Mouse (Mus musculus) thymus, postnatal 25 days (tissue): ENCODE measurements at regions not wholly inside any gene's neighbourhood (a gene's known extent, or its start where the extent isn't known, plus 50 kb on each side); places are given as distances from the start of the nearest gene placed in this dataset.
A peak's percentile ranks its signal among the peaks of the same experiment; 100 is the strongest.

ENCODE experiments used
- DNase-seq: peaks from one replicate; pipeline ENCODE4 v3.0.0; 2022

DNA sequence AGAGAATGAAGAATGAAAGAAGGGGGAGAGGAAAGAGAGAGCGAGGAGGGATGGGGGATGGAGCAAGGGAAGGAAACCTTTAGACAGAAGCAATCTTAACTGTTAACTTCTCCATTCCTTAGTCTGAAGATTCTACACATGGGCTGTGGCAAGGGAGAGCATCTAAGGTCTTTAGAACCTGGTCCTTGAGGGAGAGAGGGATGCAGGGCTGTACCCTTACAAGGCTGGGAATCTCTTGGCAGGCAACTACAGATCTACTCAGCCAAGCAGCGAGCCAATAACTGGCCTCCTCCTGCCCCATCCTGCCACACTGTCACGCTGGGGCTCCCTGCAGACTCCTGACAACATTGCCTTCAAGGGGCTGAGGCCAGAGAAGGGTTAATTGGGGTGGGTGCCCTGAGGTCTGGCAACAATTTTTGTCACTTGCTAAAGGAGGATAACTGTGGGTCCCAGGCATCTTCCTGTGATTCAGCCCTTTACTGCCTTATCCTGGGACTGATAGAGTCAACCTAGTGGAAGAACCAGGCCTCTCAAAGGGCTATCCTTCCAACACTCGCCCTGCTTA lies 205.7 kb downstream of the Rpap3 start:
- no peak for DNase-seq

DNA sequence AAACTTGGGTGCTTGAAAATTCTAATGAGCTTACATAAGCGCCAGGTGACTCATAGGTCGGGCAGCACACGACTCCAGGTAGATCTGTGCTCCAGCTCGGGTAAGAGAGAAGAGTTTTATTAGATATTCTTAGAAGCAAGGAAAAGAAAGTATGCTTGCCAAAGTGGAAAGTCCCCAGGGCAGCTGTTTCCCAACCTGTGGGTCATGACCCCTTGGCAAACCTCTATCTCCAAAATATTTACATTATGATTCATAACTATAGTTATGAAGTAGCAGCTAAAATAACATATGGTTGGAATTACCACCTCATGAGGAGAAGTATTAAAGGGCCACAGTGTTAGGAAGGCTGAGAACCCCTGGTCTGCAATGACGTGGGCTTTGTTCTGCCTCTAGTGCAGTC lies 206.4 kb downstream of the Rpap3 start:
- no peak for DNase-seq

GRCm38 (mm10) chr15:97498375-97498774 lies 207.2 kb downstream of the Rpap3 start:
- DNase-seq, result peak; percentile 71

- no peak for DNase-seq
Measured at GRCm38 (mm10) chr15:97496026-97496425, 209.6 kb downstream of the Rpap3 start.

DNA sequence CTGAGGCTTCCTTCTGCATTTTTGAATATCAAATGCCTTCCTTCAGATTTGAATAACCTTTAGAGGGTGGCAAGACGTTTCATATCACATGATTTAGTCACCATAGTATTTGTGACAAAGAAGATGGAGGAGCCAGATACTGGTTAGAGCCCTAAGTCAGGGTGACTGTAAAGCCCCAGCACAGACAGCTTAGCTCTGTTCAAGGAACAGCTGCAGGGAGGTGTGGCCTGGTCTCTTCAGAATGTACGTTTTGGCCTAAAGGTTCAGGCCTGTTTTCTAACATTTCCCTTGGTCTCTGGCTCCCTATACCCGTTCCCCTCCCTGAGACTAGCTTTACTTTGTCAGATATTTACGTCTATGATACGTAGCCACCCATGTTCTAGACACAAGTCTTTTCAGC lies 212.3 kb downstream of the Rpap3 start:
- DNase-seq, result no peak

DNA sequence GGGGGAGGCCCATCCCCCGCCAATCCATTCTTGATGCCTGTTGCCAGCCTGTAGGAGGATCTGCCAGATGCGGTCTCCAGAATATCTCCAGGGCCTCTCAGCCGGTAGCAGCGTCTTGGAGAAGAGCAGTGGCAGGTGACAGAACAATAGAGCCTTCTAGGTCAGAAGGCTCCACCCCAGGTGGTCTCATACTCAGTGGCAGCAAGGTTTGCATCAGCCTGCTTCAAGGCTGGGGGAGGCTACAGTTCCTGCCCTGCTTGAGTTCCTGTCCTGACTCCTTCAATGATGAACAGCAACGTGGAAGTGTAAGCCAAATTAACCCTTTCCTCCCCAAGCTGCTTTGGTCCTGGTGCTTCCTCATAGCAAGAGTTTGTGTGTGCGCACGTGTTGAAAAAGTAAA lies 213.8 kb downstream of the Rpap3 start:
- DNase-seq, result no peak

DNA sequence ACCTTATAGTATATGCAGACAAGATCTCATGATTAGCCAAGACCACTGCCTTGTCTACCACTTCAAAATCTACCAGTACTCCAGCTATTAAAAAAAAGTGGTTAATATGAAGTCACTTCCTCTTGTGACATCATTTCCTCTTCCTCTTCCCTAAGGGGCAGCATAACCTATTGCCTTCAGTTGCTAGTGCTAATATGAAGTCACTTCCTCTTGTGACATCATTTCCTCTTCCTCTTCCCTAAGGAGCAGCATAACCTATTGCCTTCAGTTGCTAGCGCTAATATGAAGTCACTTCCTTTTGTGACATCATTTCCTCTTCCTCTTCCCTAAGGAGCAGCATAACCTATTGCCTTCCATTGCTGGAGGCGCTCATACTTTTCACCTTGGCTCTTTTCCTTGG lies 218.2 kb downstream of the Rpap3 start:
- DNase-seq, result no peak

DNA sequence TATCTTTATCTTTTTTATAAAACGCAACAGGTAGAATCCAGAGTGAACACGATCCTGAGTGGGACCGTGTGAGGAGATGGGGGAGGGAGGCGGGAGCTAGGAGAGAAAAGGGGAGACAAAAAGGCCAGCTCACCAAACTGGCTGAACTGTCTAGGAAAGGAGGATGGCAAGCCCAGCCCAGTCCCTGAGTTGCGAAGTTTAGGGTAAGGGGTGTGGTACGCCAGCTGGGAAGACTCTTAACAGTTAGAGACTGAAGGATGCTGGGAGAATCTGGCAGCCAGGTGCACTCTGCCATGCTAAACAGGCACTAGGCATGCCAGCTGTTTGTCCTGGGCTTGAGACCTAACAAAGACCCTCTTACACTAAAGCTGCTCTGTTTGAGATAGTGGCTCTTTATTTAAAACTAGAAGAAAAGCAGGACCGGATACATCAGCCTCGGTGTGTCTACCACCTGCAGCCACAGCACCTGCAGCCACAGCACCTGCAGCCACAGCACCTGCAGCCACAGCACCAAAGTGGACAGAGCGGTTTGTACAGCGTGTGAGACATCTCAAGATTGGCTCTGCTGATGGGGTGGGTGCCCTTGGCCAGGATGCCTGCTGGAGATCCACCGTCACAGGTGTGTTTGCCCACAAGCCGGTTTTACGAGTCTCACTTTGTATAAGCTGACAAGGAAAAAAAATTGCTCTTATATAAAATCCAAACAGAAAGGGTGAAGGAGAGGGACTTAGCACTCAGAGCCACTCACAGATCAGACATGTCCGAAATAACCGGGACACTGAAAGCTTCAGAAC lies 225.1 kb upstream of the Amigo2 start:
- DNase-seq, result peak; percentile 29

DNA sequence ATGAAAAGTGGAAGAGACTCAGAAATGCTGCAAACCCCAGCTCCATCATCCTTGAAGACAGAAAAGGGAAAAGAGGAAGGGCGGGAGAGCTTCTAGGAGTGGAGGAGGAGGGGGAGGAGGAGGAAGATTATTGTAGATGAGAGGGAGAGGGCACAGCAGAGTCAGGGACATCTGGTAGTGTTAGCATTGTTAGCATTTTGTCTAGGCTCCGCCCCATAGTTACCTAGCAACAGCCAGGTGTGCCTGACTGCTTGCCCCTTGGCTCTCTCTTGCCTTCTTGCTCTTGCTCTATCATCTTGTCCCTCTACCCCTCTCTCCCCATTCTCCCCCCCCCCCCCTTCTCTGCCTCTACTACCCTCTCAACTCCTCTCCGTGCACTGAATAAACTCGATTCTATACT lies 224.4 kb upstream of the Amigo2 start:
- no peak for DNase-seq

GRCm38 (mm10) chr15:97469684-97470344 lies 222.7 kb upstream of the Amigo2 start:
- DNase-seq, result peak; percentile 41

DNA sequence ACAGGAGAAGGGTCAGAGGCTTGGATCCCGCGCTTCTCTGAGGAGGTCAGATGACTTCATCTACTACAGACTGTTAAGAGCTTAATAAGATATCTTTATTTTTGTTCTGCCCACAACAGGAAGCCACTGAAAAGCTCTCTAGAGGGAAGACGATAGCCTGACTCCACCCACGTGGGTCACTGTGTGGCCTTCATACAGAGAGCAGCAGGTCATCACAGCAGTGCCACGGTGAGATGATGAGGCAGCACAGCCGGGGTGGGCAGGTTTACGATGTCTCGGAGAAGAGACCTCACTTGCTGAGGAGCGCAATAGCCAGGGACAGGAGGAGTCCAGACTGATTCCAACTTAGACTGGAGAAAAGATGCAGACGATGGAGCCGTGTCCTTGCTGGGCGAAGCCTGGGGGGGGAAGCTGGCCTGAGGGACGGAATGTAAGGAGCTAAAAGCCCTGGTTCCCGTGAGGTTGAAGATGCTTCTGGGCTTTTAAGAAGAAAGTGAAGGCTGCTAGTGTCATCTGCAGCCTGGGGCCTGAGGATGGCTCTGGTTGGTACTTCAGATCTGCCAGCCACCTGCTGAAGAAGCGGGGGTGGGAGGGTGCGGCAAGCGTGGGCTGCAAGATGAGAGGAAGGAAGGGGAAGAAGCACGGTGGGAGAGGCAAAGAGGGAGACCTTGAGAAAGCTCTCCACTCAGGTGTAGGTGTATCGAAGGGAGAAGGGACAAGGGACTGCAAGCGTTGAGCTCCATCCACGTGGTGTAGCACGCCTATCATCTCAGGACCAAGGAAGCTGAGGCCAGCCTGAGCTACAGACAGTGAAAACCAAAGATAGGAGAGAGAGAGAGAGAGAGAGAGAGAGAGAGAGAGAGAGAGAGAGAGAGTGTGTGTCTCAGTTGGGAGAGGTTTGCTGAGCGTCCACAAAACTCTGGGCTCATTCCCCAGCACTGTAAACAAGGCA lies 221.9 kb upstream of the Amigo2 start:
- peak; percentile 79 for DNase-seq

DNA sequence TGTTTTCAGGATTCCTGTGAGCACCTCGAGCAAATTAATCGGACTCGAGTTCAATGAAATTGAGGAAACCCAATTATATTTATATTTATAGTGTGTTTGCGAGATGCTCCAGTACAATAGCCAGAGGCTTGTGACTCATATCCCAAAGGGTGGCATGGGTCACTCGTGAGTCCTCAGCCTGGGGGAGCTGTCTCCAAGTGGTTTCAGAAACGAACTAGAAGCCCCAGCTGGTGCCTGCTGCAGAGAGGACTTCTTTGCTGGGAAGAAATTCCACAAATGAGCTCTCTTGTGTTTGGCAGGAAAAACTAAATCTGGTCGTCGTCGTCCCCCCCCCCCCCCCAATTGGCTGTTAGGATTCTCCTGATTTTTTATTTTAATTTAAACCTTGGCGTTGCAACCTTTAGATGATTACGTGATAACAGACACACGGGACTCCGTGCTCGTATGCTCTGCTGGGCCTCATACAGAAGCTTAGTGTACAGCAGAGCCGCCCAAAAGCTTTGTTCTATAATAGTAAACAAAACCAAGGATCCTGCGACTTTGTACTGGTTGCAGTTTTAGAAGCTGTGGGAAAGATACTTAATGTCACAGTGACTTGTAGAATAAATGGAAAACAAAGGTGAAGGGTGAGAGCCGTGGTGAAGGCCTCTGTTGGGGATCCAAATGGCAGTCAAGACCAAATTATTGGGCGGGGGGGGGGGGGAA lies 220.8 kb upstream of the Amigo2 start:
- DNase-seq, result no peak

GRCm38 (mm10) chr15:97466906-97467465 lies 219.9 kb upstream of the Amigo2 start:
- DNase-seq, result no peak

DNA sequence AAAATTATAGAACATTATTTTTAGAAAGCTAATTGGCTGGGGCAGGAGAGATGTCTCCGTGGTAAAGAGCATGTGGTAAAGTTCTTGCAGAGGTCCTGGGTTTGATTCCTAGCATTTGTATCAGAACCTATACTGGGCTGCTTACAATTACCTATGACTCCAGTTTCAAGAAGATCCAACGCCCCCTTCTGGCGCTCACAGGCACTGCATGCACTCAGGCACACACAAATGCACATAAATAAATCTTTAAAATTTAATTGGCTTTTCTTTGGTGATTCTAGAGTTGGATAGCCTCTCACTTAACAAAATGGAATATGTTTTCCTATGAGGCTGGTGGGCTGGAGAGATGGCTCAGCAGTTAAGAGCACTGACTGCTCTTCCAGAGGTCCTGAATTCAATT lies 219.0 kb upstream of the Amigo2 start:
- peak; percentile 35 for DNase-seq

- peak; percentile 44 for DNase-seq
Measured at GRCm38 (mm10) chr15:97465366-97465765, 218.3 kb upstream of the Amigo2 start.

- DNase-seq, result no peak
Measured at GRCm38 (mm10) chr15:97464737-97465136, 217.7 kb upstream of the Amigo2 start.

GRCm38 (mm10) chr15:97462587-97462986 lies 215.5 kb upstream of the Amigo2 start:
- no peak for DNase-seq

- DNase-seq, result no peak
Measured at GRCm38 (mm10) chr15:97462006-97462405, 214.9 kb upstream of the Amigo2 start.

DNA sequence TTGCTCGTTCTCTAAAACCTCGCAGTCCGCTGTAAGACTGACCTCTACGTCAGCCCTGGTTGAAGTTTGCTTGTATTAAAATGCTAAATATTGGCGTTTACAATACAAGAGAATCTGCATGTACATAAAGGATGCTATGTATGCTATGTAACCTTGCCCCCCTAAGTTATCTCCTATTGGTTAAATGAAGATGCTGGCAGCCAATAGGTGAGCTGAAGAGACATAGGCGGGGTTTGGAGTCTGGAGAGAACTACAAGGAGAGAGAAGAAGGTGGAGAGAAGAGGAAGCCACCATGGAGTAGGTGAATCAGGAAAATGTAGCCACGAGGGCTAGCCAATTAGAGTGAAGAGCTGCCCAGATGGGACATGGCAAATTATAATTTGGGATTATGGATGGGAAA lies 214.0 kb upstream of the Amigo2 start:
- DNase-seq, result no peak

GRCm38 (mm10) chr15:97460360-97460719 lies 213.3 kb upstream of the Amigo2 start:
- DNase-seq, result no peak

DNA sequence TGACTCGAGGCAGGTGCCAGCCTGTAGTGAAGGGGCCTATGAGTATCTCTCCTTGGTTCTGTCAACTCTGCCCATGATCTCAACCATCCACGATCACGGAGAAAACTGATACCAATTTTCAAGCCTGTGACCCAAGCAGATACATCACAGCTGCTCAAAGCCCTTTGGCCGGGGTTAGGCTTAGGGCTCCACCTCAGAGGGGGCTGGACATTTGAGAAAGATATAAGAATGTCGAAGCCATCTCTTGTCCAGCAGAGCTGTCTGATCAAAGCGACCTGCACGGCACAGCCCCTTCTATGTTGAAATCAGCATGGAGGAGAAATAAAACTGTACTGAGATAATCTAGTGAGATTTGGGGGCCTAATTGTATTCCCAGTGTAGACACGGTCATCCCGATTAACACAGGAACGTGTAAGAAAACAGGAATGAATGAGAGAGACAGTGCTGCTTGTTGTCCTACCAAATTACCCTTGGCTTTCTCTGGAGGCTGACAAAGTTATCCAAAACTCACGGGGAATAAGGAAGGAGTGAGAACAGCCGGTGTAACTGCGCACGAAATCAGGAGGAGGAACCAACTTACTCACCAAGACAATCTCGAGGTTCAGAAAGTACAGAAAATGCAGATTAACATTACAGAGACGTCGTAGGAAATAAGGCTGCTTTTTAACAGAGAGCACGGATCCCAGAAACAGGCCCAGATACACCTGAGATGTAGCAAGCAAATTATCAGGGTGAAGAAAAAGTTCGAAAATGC lies 212.7 kb upstream of the Amigo2 start:
- DNase-seq, result no peak
